Mouse (Mus musculus) erythroblast, embryonic 14.5 days (primary cell): ENCODE data around the gene Ovol3.

ENCODE experiments used
- GATA1 ChIP-seq: IDR thresholded peaks from 2 replicates; pipeline ENCODE4 v1.6.1; 2012; ENCODE audit warnings: low read length, inconsistent platforms, mixed read lengths
- TAL1 ChIP-seq: IDR thresholded peaks from 3 replicates; pipeline ENCODE4 v1.6.1; 2012; ENCODE audit warnings: low read length, inconsistent platforms, mixed read lengths

DNA sequence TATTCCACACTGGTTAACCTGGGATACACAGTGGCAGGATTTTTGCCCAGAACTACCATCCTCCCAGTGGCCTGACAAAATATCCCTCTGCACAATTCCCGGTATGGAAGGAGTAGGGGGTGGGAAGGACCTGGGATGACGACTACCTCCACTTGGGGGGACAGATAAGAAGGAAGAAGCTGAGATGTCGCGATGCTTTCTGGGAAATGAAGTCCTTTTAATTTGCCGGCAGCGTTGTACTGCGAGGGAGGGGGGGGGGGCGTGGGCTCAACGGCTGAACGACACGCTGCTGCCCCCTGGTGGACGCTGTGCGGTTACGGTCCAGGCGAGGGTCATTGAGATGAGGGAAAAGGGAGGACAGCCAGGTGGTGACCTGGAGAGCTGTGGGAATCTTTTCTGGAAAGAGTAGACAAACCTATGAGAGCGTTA is 18.8 kb downstream of the Ovol3 start:
- TF ChIP-seq GATA1: no peak
- no peak for TF ChIP-seq TAL1
